Mouse (Mus musculus) heart, adult 2 months (tissue): ENCODE results near the gene Strip1.

Experiments used
- EP300 ChIP-seq: fragments of 200-500 bp; IDR thresholded peaks from 2 replicates; pipeline ENCODE4 v1.6.1; 2011; ENCODE audit warnings: low read depth, low read length, control low read depth; ENCODE audit not compliant: insufficient read depth
- POLR2A ChIP-seq: fragments of 200-500 bp; IDR thresholded peaks from 2 replicates; pipeline ENCODE4 v1.6.1; 2011; ENCODE audit warnings: mild to moderate bottlenecking, low read depth, low read length, control low read depth; ENCODE audit not compliant: insufficient read depth

DNA sequence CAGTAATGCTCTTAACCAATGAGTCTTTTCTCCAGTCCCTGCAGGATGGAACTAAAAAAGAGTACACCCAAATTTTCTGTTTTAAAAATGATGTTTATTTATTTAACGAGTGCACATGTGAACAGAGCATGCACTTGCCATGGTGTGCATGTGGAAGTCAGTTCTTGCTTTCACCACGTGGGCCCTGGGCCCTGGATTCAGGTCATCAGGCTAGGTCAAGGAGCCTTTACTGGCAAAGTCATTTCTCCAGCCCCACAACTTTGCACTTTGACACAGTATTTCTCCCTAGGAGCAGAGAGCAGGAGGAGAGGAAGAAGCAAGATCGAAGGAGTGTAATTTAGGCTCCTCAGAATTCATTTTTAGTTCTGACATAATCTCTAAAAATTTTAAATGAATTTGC lies 23.4 kb upstream of the Strip1 start:
- TF ChIP-seq EP300: no peak
- no peak for TF ChIP-seq POLR2A
